Mouse (Mus musculus) small intestine, adult 2 months (tissue): ENCODE results near the gene Jarid2.

Experiments used
- CTCF ChIP-seq: fragments of 200-500 bp; IDR thresholded peaks from 2 replicates; pipeline ENCODE4 v1.5.1; 2012; ENCODE audit warnings: low read depth, mild to moderate bottlenecking, control low read depth, inconsistent platforms, low read length, moderate library complexity, mixed read lengths; ENCODE audit not compliant: insufficient replicate concordance, insufficient read length; ENCODE audit errors: extremely low read depth
- POLR2A ChIP-seq: fragments of 200-500 bp; IDR thresholded peaks from 2 replicates; pipeline ENCODE4 v1.6.1; 2012; ENCODE audit warnings: low read depth, mild to moderate bottlenecking, control low read depth, inconsistent platforms, low read length, moderate library complexity

DNA sequence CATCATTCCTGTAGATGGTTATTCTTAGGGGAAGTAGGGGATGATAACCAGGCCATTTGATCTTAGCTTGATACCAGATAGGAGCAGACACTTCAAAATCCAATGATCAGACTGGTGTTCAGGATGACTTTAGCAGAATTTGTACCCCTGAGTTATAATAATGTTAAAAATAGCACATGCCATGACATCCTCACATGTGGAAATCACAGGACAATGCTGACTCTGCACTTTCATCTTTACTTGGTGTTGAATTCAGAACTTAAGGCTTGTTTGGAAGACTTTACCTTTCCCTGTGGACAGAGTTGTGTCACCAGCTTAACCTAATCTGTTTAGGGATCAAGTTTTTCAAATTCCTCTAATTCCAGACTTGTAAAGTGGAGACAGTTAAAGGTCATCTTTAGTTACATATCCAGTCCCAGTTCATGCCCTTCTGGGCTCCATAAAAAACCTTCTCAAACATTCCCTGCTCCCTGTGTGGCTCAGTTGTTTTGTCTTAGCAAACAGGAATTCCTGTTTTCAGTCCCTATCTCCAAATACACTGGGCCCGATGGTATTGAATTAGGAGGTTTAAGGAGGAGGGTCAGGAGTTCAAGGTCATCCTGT lies 5.9 kb downstream of the Jarid2 start:
- TF ChIP-seq POLR2A: no peak
- TF ChIP-seq CTCF: no peak
